Mouse (Mus musculus) liver, embryonic 15.5 days (tissue): ENCODE measurements around the gene Adssl1. TPM values are rescaled to one million over a fixed set of nuclear protein-coding genes. Genes with fewer than 3 reads are reported as not detected.
A peak's percentile ranks its signal among the peaks of the same experiment; 100 is the strongest.

Experiments
- ATAC-seq: fragments of 200-750 bp; cut with Nextera tagmentation; 2 replicates; pipeline ENCODE4 v1.8.0; 2017; ENCODE audit warnings: moderate number of reproducible peaks, mild to moderate bottlenecking, moderate library complexity; ENCODE audit not compliant: insufficient read depth
- H3K27ac ChIP-seq: fragments of 300-500 bp; sonication (generic); replicated peaks from 2 replicates; pipeline ENCODE4 v1.5.1; 2015; ENCODE audit warnings: mild to moderate bottlenecking, inconsistent platforms
- H3K27me3 ChIP-seq: fragments of 300-500 bp; sonication (generic); 2 replicates; pipeline ENCODE4 v1.6.1; 2015; ENCODE audit warnings: mild to moderate bottlenecking, inconsistent platforms
- H3K36me3 ChIP-seq: fragments of 300-500 bp; sonication (generic); replicated peaks from 2 replicates; pipeline ENCODE4 v1.6.1; 2015; ENCODE audit warnings: moderate library complexity, mild to moderate bottlenecking, inconsistent platforms
- H3K4me1 ChIP-seq: fragments of 300-500 bp; sonication (generic); replicated peaks from 2 replicates; pipeline ENCODE4 v1.6.1; 2015; ENCODE audit warnings: inconsistent platforms
- H3K4me2 ChIP-seq: fragments of 300-500 bp; sonication (generic); 2 replicates; pipeline ENCODE4 v1.6.1; 2015; ENCODE audit warnings: moderate library complexity, mild to moderate bottlenecking, inconsistent platforms
- H3K4me3 ChIP-seq: fragments of 300-500 bp; sonication (generic); replicated peaks from 2 replicates; pipeline ENCODE4 v1.5.1; 2015; ENCODE audit warnings: mild to moderate bottlenecking, inconsistent platforms
- H3K9ac ChIP-seq: fragments of 300-500 bp; sonication (generic); 2 replicates; pipeline ENCODE4 v1.6.1; 2015; ENCODE audit warnings: moderate library complexity, mild to moderate bottlenecking, inconsistent platforms
- H3K9me3 ChIP-seq: fragments of 300-500 bp; sonication (generic); replicated peaks from 2 replicates; pipeline ENCODE4 v1.6.1; 2016; ENCODE audit warnings: inconsistent platforms
- WGBS: fragments of 180-500 bp; shearing (Covaris S2); methylation state at CpG from one replicate; pipeline ENCODE4 v1.1.7; 2015; ENCODE audit warnings: mixed read lengths; ENCODE audit not compliant: insufficient replicate concordance; 5-methylcytosine and 5-hydroxymethylcytosine counted together
- microRNA-seq: library from miRNA; unstranded; fragments of <30 nt; microRNA quantifications from one replicate; pipeline ENCODE4, GENCODE M21; 2016
- polyA plus RNA-seq: library from polyadenylated mRNA; unstranded; fragments of >200 nt; fragmentation: Nextera tagmentation; extraction: Ambion mirVana; gene quantifications from 2 replicates; pipeline ENCODE4 v1.2.1, GENCODE M21; 2015

The Adssl1 gene
- polyA plus RNA-seq, 1 experiment from 2014 or later, result 13.4 TPM

DNA sequence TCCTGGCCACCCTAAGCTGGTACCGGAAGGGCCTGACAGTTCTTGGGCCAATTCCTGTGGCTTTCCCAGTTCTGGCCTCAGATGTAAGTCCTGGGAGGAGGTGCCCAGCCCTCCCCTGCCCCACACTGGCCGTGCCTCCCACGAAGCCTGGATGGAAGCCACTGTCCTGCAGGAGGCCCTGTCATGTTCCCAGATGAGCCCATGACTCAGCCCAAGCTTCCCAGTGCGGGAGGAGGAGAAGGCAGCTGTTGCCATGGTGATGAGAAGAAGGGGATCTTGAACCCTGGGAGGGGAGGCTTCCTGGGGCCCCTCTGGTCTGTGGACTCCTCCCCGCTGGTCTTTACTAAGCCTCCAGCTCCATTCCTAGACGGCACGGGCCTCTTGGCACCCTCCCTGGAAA, 63.5 kb downstream of the Adssl1 start:
- ATAC-seq, result no peak
- Histone ChIP-seq H3K4me1 (peaks cover 16% of the 10 kb centered on the region), H3K9me3 (no peaks in the 10 kb centered on the region), H3K36me3 (no peaks in the 10 kb centered on the region), H3K9ac (no peak overlapping the region), H3K27me3 (peaks cover 72% of the 10 kb centered on the region), H3K4me3 (no peak overlapping the region), H3K27ac (no peak overlapping the region), H3K4me2 (no peak overlapping the region)
- 66% methylated on average over 7 of the region's 7 CpGs for WGBS

- no peak for ATAC-seq
- Histone ChIP-seq H3K9me3 (no peaks in the 10 kb centered on the region), H3K27ac (no peak overlapping the region), H3K4me2 (peak overlapping the region; percentile 8; the same call in 1 of the 2 replicates), H3K36me3 (no peaks in the 10 kb centered on the region), H3K4me3 (peak overlapping the region; percentile 11; the same call in 1 of the 2 replicates), H3K4me1 (peaks cover 16% of the 10 kb centered on the region), H3K27me3 (peaks cover 31% of the 10 kb centered on the region), H3K9ac (no peak overlapping the region)
- 11% methylated on average over 15 of the region's 15 CpGs for WGBS
Measured at GRCm38 (mm10) chr12:112688458-112688857, 68.6 kb downstream of the Adssl1 start.

Small RNA genes lying within 50 kb of the gene (microRNA-seq; reads per million reads assigned to microRNA genes)
- gene Mir6939, result not detected

Other genes starting within 250 kb of the Adssl1 start
- gene A530016L24Rik, start 130.6 kb upstream of the Adssl1 start, polyA plus RNA-seq, result 0.07 TPM in 1 of 2 replicates, not detected in the other
- gene Tmem179, start 103.3 kb upstream of the Adssl1 start, polyA plus RNA-seq, result 0.03 and 0.05 TPM in 2 replicates
- gene Inf2, start 31.3 kb upstream of the Adssl1 start, polyA plus RNA-seq, result 2.7 TPM in 2 replicates
- gene Siva1, start 24.6 kb downstream of the Adssl1 start, polyA plus RNA-seq, result 106 and 114 TPM in 2 replicates
- gene Akt1, start 54.8 kb downstream of the Adssl1 start, polyA plus RNA-seq, result 28.4 and 36.9 TPM in 2 replicates
- 1.0 and 1.2 TPM in 2 replicates for gene Zbtb42, start 58.8 kb downstream of the Adssl1 start, polyA plus RNA-seq
- 3.9 and 5.2 TPM in 2 replicates for gene Cep170b, start 100.4 kb downstream of the Adssl1 start, polyA plus RNA-seq
- 22.4 and 23.3 TPM in 2 replicates for gene Pld4, start 140.6 kb downstream of the Adssl1 start, polyA plus RNA-seq
- 0.18 and 0.23 TPM in 2 replicates for gene Ahnak2, start 182.6 kb downstream of the Adssl1 start, polyA plus RNA-seq
- gene Clba1, start 188.9 kb downstream of the Adssl1 start, polyA plus RNA-seq, result 0.43 and 0.61 TPM in 2 replicates
- 62.9 and 67.0 TPM in 2 replicates for gene Cdca4, start 209.4 kb downstream of the Adssl1 start, polyA plus RNA-seq
- gene Gpr132, start 248.2 kb downstream of the Adssl1 start, polyA plus RNA-seq, result 0.26 and 0.32 TPM in 2 replicates